Mouse (Mus musculus): Measurements from ENCODE around the gene Zfp869. TPM values are rescaled to one million over a fixed set of nuclear protein-coding genes. Genes with fewer than 3 reads are reported as not detected.

The Zfp869 gene
- total and polyA plus RNA-seq, 2 experiments from 2014 or later, result 12.7 to 16.8 TPM

- TF ChIP-seq EP300 (IDR thresholded peaks at IDR 0.05; ENCODE audit: low read depth), result no peak
- TF ChIP-seq CTCF (IDR thresholded peaks at IDR 0.05; ENCODE audit: low read depth), result no peak
- DNase-seq (ENCODE audit: low spot score), result no peak
- Histone ChIP-seq H3K4me1 (ENCODE audit: control insufficient read depth, insufficient read depth) (no peaks in the 10 kb centered on the region), H3K9me3 (replicated peaks; ENCODE audit: control insufficient read depth, low read length) (no peaks in the 10 kb centered on the region), H3K36me3 (replicated peaks; ENCODE audit: control insufficient read depth, insufficient read depth, low read length) (peaks cover 16% of the 10 kb centered on the region; the same call in 1 of the 2 replicates), H3K27ac (ENCODE audit: low read depth) (no peak overlapping the region), H3K27me3 (ENCODE audit: control insufficient read depth, insufficient read depth, low read length) (no peaks in the 10 kb centered on the region), H3K9ac (replicated peaks; ENCODE audit: low read depth, low read length) (no peak overlapping the region), H3K4me3 (ENCODE audit: low read depth, low read length) (no peak overlapping the region), H3K4me2 (ENCODE audit: low read depth, low read length) (no peak overlapping the region)
- ATAC-seq (ENCODE audit: insufficient read depth, low read depth), result no peak
- WGBS, result 83% methylated on average over 6 of the region's 6 CpGs
Measured at GRCm38 (mm10) chr8:69740763-69741162, 30.2 kb upstream of the Zfp869 start.

- 58% methylated on average over 1 of the region's 1 CpGs for WGBS
- H3K9me3 ChIP-seq (replicated peaks; ENCODE audit: control insufficient read depth, low read length), result no peaks in the 10 kb centered on the region
- no peak overlapping the region for H3K27ac ChIP-seq (ENCODE audit: low read depth)
- H3K36me3 ChIP-seq (replicated peaks; ENCODE audit: control insufficient read depth, insufficient read depth, low read length), result no peaks in the 10 kb centered on the region
- TF ChIP-seq CTCF (IDR thresholded peaks at IDR 0.05; ENCODE audit: low read depth), result no peak
- TF ChIP-seq EP300 (IDR thresholded peaks at IDR 0.05; ENCODE audit: low read depth), result no peak
- no peak for DNase-seq (ENCODE audit: low spot score)
- no peak for ATAC-seq (ENCODE audit: insufficient read depth, low read depth)
- H3K4me3 ChIP-seq (ENCODE audit: low read depth, low read length), result no peak overlapping the region
- H3K4me1 ChIP-seq (ENCODE audit: control insufficient read depth, insufficient read depth), result no peaks in the 10 kb centered on the region
- H3K9ac ChIP-seq (replicated peaks; ENCODE audit: low read depth, low read length), result no peak overlapping the region
- no peak overlapping the region for H3K4me2 ChIP-seq (ENCODE audit: low read depth, low read length)
- no peaks in the 10 kb centered on the region for H3K27me3 ChIP-seq (ENCODE audit: control insufficient read depth, insufficient read depth, low read length)
Measured at GRCm38 (mm10) chr8:69735495-69735894, 25.0 kb upstream of the Zfp869 start.

- Histone ChIP-seq H3K4me2 (ENCODE audit: low read depth, low read length) (peak overlapping the region; percentile 59), H3K36me3 (replicated peaks; ENCODE audit: control insufficient read depth, insufficient read depth, low read length) (no peaks in the 10 kb centered on the region), H3K4me1 (ENCODE audit: control insufficient read depth, insufficient read depth) (peaks cover 7% of the 10 kb centered on the region; the same call in 1 of the 2 replicates), H3K27me3 (ENCODE audit: control insufficient read depth, insufficient read depth, low read length) (no peaks in the 10 kb centered on the region), H3K9me3 (replicated peaks; ENCODE audit: control insufficient read depth, low read length) (no peaks in the 10 kb centered on the region), H3K9ac (replicated peaks; ENCODE audit: low read depth, low read length) (no peak overlapping the region), H3K27ac (ENCODE audit: low read depth) (0 out of 2 replicates have a peak overlapping the region, but pooled peaks have one; percentile 28), H3K4me3 (ENCODE audit: low read depth, low read length) (peak overlapping the region; percentile 34)
- WGBS, result 45% methylated on average over 5 of the region's 5 CpGs
- no peak for DNase-seq (ENCODE audit: low spot score)
- no peak for ATAC-seq (ENCODE audit: insufficient read depth, low read depth)
- TF ChIP-seq CTCF (IDR thresholded peaks at IDR 0.05; ENCODE audit: low read depth) (no peak), EP300 (IDR thresholded peaks at IDR 0.05; ENCODE audit: low read depth) (no peak)
Measured at GRCm38 (mm10) chr8:69717232-69717580, 6.7 kb upstream of the Zfp869 start.

- peak overlapping the region; percentile 100 for H3K27ac ChIP-seq (ENCODE audit: low read depth)
- peak overlapping the region; percentile 94 for H3K9ac ChIP-seq (replicated peaks; ENCODE audit: low read depth, low read length)
- under 1% methylated on average over 52 of the region's 52 CpGs for WGBS
- H3K9me3 ChIP-seq (replicated peaks; ENCODE audit: control insufficient read depth, low read length), result no peaks in the 10 kb centered on the region
- TF ChIP-seq EP300 (IDR thresholded peaks at IDR 0.05; ENCODE audit: low read depth) (peak; percentile 3; the same call in 1 of the 2 replicates), CTCF (IDR thresholded peaks at IDR 0.05; ENCODE audit: low read depth) (no peak)
- H3K4me1 ChIP-seq (ENCODE audit: control insufficient read depth, insufficient read depth), result peaks cover 7% of the 10 kb centered on the region; the same call in 1 of the 2 replicates
- H3K4me3 ChIP-seq (ENCODE audit: low read depth, low read length), result peak overlapping the region; percentile 89
- H3K4me2 ChIP-seq (ENCODE audit: low read depth, low read length), result peak overlapping the region; percentile 62
- peak; percentile 97 for ATAC-seq (ENCODE audit: insufficient read depth, low read depth)
- no peaks in the 10 kb centered on the region for H3K27me3 ChIP-seq (ENCODE audit: control insufficient read depth, insufficient read depth, low read length)
- H3K36me3 ChIP-seq (replicated peaks; ENCODE audit: control insufficient read depth, insufficient read depth, low read length), result no peaks in the 10 kb centered on the region; the same call in 1 of the 2 replicates
- DNase-seq (ENCODE audit: low spot score), result peak; percentile 100
Measured at GRCm38 (mm10) chr8:69716403-69717231, 6.1 kb upstream of the Zfp869 start.

GRCm38 (mm10) chr8:69715366-69715765, 4.8 kb upstream of the Zfp869 start:
- Histone ChIP-seq H3K36me3 (replicated peaks; ENCODE audit: control insufficient read depth, insufficient read depth, low read length) (peaks cover 10% of the 10 kb centered on the region), H3K4me1 (ENCODE audit: control insufficient read depth, insufficient read depth) (peaks cover 7% of the 10 kb centered on the region; the same call in 1 of the 2 replicates), H3K27me3 (ENCODE audit: control insufficient read depth, insufficient read depth, low read length) (no peaks in the 10 kb centered on the region), H3K27ac (ENCODE audit: low read depth) (no peak overlapping the region), H3K9me3 (replicated peaks; ENCODE audit: control insufficient read depth, low read length) (no peaks in the 10 kb centered on the region), H3K9ac (replicated peaks; ENCODE audit: low read depth, low read length) (no peak overlapping the region), H3K4me3 (ENCODE audit: low read depth, low read length) (peak overlapping the region; percentile 89), H3K4me2 (ENCODE audit: low read depth, low read length) (peak overlapping the region; percentile 62; the same call in 1 of the 2 replicates)
- DNase-seq (ENCODE audit: low spot score) (no peak), ATAC-seq (ENCODE audit: insufficient read depth, low read depth) (no peak)
- no peak for TF ChIP-seq CTCF (IDR thresholded peaks at IDR 0.05; ENCODE audit: low read depth)
- no peak for TF ChIP-seq EP300 (IDR thresholded peaks at IDR 0.05; ENCODE audit: low read depth)
- 71% methylated on average over 6 of the region's 6 CpGs for WGBS
